Mouse (Mus musculus): ENCODE measurements at regions not wholly inside any gene's neighbourhood (a gene's known extent, or its start where the extent isn't known, plus 50 kb on each side); places are given as distances from the start of the nearest gene placed in this dataset.

DNA sequence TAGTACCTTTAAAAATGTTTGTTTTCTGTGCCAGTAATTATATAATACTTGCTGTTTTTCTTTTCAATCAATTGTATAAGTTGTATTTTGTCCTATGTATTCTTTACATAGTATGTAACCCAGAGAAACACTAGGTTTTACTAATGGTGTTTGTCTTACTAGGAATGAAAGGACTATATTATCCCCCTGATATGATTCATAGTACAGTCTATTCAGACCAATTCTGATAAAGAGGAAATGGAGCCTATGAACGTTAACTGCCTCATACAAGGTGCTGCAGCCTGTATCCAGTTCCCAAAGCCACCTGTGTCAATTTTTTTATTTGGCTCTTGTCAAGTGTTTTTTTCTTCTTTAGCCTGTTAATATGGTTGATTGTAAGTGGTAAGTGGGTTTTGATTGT, 144.6 kb downstream of the Ahr start:
- TF ChIP-seq CTCF (IDR thresholded peaks at IDR 0.05; ENCODE audit: insufficient read depth, low read length) (no peak), POLR2A (IDR thresholded peaks at IDR 0.05; ENCODE audit: borderline replicate concordance, extremely low read depth, low read depth, low read length) (no peak)

Measured in lung, adult 2 months (tissue).